Mouse (Mus musculus) kidney, adult 8-10 months (tissue): ENCODE data around the gene Efnb2.

Source experiments
- DNase-seq, 2 experiments: peaks; one replicate each; pipeline ENCODE4 v3.0.0; 2022

Efnb2 gene

DNA sequence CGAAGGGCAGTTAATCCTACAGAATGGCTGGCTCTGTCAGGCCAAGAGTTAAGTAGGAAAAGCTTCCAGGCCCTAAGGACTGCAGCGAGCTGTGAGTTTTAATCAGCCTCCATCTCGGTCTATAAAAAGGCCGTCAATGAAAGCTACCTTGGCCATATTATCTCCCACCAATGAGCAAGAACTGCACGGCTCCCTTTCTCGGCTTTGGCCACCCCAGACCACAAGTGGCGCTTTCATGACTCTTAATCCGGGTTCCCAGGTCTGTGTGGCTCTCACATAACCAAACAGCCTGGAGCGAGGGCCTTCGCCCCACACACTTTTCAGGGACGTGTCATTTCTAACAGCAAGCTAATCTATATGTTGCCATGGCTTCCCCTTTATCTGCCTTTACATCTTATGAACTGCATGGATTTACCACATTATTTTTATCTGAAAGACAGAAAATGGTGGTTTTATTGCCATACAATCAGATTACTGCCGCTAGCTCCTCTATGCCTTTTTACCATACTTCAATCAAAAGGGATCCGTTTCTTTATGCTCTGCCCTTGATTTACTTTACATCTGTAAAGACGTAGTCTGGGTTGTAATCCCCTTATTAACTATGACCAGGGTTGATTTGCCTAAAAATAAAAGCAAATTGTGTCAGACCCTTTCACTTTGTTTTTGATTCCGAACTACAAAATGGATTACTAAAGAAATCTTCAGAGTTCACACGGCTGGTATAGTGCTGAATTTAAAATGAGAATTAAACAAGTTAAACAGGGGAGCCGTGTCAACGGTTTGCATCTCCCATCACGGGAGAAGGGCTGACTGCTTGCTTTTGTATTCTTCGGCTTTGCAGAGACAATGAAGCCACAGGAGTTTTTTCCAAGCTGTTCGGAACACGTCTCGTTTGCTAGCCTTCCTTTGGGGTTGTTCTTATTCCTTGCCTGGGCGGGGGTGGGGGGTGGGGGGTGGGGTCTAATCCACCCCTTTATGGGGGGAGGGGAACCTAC lies 5.4 kb downstream of the Efnb2 start:
- no peak for DNase-seq

- DNase-seq, result no peak
These were observed 7.0 kb downstream of the Efnb2 start for GRCm38 (mm10) chr8:8653906-8654489.

GRCm38 (mm10) chr8:8653343-8653742 lies 7.7 kb downstream of the Efnb2 start:
- no peak for DNase-seq

DNA sequence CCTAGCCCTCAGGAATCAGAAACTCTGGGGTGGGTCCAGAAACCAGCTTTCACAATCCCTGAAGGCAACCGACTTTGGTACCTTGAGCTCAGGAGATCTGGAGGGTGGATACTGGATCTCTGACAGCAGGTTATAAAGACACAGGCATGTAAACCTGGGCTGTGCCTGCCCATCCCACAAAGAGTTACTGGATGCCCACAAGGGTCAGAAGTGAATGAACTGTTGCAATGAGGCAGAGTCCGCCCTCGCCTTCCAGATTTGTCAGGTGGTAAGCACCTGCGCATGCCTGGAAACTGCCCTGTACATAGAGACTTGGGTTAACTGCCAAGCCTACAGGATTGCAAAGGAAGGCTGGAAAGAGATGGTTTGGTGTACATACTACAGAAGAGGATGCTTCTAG lies 8.7 kb downstream of the Efnb2 start:
- DNase-seq, result no peak

DNA sequence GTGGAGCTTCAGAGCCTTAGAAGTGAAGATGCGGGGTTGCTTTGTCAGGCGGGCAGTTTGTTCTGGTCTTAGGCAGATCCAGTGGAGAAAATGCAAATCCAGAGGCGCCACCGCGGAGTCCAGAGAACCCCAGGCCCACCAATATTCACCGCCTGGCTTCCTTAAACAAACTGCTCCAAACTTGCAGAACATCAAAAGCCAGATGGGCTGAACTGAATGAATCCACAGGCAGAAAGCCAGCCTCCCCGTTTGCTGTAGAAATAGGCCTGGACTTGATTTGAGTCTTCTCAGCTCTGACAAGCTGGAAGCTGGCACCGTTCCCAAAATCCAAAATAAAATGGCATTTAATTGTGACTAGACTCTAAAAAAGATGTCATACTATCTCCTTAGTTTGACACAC lies 11.1 kb downstream of the Efnb2 start:
- DNase-seq, result no peak

- DNase-seq, result no peak
These were observed 11.5 kb downstream of the Efnb2 start for GRCm38 (mm10) chr8:8649536-8649935.

GRCm38 (mm10) chr8:8648686-8649085 lies 12.4 kb downstream of the Efnb2 start:
- no peak for DNase-seq

GRCm38 (mm10) chr8:8647824-8648223 lies 13.2 kb downstream of the Efnb2 start:
- no peak for DNase-seq

DNA sequence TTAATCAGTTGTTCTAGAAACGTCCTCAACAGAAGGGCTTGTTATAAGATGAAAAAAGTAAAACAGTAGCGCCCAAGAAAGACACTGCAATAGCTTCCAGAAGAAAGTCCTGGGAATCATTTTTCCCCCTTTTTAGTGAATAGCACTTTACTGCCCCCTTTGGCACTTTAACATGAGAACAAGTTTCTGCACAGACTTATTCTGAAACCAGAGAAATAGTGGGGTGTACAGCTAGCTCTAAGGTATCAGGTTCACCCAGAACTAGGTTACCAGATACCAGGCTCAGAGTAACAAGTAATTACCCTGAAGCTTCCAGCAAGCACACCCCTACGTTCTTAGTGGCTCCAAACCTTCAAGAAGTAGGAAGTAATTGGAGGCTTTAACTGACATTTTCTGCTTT lies 13.7 kb downstream of the Efnb2 start:
- DNase-seq, result no peak

- no peak for DNase-seq
These were observed 16.7 kb downstream of the Efnb2 start for GRCm38 (mm10) chr8:8644160-8644915.

GRCm38 (mm10) chr8:8640264-8640588 lies 20.8 kb downstream of the Efnb2 start:
- no peak for DNase-seq

- peak in 1 of 2 experiments; percentile 25 for DNase-seq
These were observed 21.3 kb downstream of the Efnb2 start for GRCm38 (mm10) chr8:8639569-8640263.

DNA sequence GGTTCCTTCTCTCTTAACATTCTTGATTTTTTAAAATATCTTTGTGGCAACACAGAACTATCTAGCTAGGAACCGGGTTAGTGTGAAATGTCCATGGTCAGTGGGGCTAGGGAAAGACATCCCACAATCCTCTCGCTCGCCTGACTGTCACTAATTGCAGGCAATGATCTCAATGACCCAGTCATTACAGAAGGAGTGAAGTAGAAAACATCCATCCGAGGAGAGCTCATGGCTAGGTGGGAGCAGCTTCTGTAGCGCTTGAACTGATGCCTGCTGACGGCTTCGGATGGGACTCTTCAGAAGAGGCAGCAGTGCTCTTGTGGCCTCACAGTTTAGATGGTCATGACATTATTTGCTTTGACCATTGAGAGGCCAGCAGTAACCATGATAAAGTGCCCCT lies 29.6 kb downstream of the Efnb2 start:
- no peak for DNase-seq

GRCm38 (mm10) chr8:8624017-8624416 lies 37.0 kb downstream of the Efnb2 start:
- DNase-seq, result no peak

- DNase-seq, result peak; percentile 18 to 35
These were observed 37.6 kb downstream of the Efnb2 start for GRCm38 (mm10) chr8:8623486-8623885.

DNA sequence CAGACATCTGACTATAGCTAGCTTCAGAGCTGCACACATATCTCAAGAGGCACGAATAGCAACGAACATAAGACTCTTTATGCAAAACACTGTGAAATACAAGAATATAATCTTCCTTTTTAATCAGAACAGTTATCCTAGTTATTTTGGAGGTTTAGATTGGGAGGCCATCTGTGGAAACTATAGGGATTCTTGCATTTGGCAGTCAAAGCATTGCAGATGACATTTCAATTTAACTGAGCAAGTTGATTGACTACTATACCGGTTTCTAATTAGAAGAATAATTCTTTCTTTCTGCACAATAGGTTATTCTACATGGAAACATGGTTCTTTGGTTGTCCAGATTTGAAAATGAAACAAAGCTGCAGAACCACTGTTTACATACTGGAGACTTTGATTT lies 38.6 kb downstream of the Efnb2 start:
- DNase-seq, result no peak

DNA sequence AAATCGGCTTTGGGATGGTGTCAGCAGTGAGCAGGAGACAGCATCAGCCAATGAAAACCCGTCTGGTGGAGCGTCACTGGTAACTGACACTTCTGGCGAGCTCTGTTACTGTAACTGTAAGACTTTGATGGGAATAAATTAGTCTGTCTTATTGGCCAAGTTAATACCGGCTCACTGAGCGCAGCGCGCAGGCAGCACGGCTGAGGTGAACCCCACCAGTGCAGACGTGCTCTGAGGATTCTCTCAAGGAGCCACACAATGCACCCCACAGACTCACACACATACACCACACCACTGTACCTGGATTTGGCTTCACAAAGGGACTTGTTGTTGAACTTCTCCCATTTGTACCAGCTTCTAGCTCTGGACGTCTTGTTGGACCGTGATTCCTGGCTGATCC lies 39.0 kb downstream of the Efnb2 start:
- DNase-seq, result no peak

DNA sequence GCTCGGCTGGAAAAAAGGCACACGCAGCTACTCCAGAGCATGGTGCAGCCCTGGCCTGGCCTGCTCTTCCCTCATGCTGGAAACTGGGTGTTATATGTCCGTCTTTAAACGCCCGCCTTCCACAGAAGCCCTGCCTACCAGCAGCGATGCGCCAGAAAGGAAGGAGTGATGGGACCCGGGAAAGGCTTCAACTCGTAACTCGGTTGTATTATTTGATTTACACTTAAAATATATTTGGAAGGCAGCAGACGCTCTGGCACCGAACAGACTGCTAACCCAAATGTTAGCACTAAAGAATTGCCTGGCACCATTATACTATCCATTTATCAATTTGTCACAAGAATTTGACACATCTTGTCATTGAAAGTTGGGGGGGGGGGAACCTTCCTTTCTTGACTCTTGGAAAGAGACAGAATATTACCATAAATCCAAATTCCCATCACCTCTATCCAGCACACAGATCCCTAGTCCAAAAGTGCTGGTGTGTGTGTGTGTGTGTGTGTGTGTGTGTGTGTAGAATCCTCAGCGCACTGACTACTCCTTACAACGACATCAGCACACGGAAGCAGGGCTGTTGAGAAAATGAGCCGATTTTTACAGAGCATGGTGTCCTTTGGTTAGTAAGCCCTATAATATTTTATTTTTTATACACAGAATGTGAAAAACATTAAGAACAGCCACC lies 39.7 kb downstream of the Efnb2 start:
- no peak for DNase-seq

GRCm38 (mm10) chr8:8620536-8620935 lies 40.5 kb downstream of the Efnb2 start:
- no peak for DNase-seq

- no peak for DNase-seq
These were observed 41.5 kb downstream of the Efnb2 start for GRCm38 (mm10) chr8:8619221-8620194.

DNA sequence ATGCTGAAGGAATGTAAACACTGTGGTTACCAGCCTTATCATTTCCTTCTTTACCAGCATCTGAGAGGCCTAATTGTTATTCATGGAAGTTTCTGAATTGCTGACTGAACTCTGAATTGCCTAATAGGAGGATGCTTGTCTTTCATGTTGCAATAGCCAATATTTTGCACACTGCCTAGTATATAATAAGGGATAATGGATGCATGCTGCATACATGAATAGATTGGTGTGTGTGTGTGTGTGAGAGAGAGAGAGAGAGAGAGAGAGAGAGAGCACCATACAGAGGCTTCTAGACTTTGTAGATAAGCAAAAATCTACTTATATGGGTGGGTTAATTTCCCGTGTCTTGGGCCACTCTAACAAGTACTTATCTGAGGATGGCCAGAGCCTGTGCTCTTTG lies 47.2 kb downstream of the Efnb2 start:
- no peak for DNase-seq
